Mouse (Mus musculus) adrenal gland, postnatal 14 days (tissue): ENCODE data around the gene Styk1. TPM values are rescaled to one million over a fixed set of nuclear protein-coding genes. Genes with fewer than 3 reads are reported as not detected.

Experiments used
- DNase-seq: peaks from one replicate; pipeline ENCODE4 v3.0.0; 2021; ENCODE audit warnings: mixed read lengths
- total RNA-seq: library from RNA; stranded (reverse); gene quantifications from 2 replicates; pipeline ENCODE4 v1.2.3, GENCODE M21; 2021

The Styk1 gene
- total RNA-seq, 1 experiment from 2014 or later, result 0.63 TPM

GRCm38 (mm10) chr6:131369866-131370616 is 16.6 kb upstream of the Styk1 start:
- DNase-seq, result peak; percentile 47

- peak; percentile 38 for DNase-seq
Measured at GRCm38 (mm10) chr6:131367101-131367500, 13.7 kb upstream of the Styk1 start.

GRCm38 (mm10) chr6:131364353-131364752 is 11.0 kb upstream of the Styk1 start:
- no peak for DNase-seq

GRCm38 (mm10) chr6:131362987-131363765 is 9.8 kb upstream of the Styk1 start:
- DNase-seq, result no peak

- DNase-seq, result peak; percentile 49
Measured at GRCm38 (mm10) chr6:131360693-131361092, 7.3 kb upstream of the Styk1 start.

GRCm38 (mm10) chr6:131359543-131359942 is 6.1 kb upstream of the Styk1 start:
- DNase-seq, result no peak

GRCm38 (mm10) chr6:131354913-131355312 is 1.5 kb upstream of the Styk1 start:
- DNase-seq, result no peak

GRCm38 (mm10) chr6:131347026-131347425 is 6.4 kb downstream of the Styk1 start:
- no peak for DNase-seq

GRCm38 (mm10) chr6:131344346-131344745 is 9.1 kb downstream of the Styk1 start:
- no peak for DNase-seq

GRCm38 (mm10) chr6:131340082-131340481 is 13.3 kb downstream of the Styk1 start:
- DNase-seq, result no peak

- DNase-seq, result no peak
Measured at GRCm38 (mm10) chr6:131339309-131339708, 14.1 kb downstream of the Styk1 start.

GRCm38 (mm10) chr6:131338787-131339186 is 14.6 kb downstream of the Styk1 start:
- no peak for DNase-seq

GRCm38 (mm10) chr6:131327076-131327475 is 26.3 kb downstream of the Styk1 start:
- DNase-seq, result no peak

- DNase-seq, result no peak
Measured at GRCm38 (mm10) chr6:131321854-131322639, 31.4 kb downstream of the Styk1 start.

GRCm38 (mm10) chr6:131316155-131317101 is 37.0 kb downstream of the Styk1 start:
- DNase-seq, result no peak

- no peak for DNase-seq
Measured at GRCm38 (mm10) chr6:131308031-131308430, 45.4 kb downstream of the Styk1 start.

- no peak for DNase-seq
Measured at GRCm38 (mm10) chr6:131304776-131305175, 48.6 kb downstream of the Styk1 start.

GRCm38 (mm10) chr6:131298531-131298930 is 54.9 kb downstream of the Styk1 start:
- DNase-seq, result no peak

GRCm38 (mm10) chr6:131294435-131295112 is 58.8 kb downstream of the Styk1 start:
- DNase-seq, result no peak

GRCm38 (mm10) chr6:131293916-131294315 is 59.5 kb downstream of the Styk1 start:
- DNase-seq, result no peak
